Mouse (Mus musculus): ENCODE data around the gene Bicc1.

Bicc1 gene

DNA sequence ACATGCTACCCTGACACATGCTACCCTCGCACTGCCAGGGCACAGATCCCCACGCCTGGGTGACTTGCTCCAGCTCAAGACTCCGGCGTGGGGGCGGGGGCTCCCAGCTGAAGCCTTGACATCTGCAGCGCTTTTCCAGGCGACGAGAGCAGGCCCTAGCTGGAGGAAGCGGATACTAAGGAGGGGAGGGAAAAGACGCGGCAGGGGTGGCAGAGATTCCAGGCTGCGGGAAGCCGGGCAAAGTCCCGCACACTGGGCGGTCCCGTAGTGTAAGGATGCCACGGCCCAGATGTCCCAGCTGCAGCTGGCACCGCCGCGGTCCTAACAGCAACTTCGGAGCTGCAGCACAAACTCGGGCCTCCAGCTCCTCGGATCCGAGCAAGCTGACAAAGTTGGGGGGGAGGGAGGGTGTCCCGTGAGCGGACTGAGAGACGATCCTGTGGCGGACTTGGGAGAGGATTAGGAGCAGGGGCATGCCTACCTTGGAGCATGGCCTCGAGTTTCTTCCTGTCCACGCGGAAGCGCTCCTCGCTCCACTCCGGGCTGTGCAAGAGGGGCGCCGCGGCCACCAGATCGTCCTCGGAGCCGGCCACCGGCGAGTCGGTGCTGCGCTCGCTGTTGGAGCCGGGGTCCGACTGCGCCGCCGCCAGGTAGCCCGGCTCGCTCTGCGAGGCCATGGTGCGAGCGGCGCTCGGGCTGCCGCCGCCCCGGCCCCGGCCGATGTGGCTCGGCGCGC lies 392 bp downstream of the Bicc1 start:
- DNase-seq (ENCODE audit: low read depth, low spot score), result peak; percentile 77

DNA sequence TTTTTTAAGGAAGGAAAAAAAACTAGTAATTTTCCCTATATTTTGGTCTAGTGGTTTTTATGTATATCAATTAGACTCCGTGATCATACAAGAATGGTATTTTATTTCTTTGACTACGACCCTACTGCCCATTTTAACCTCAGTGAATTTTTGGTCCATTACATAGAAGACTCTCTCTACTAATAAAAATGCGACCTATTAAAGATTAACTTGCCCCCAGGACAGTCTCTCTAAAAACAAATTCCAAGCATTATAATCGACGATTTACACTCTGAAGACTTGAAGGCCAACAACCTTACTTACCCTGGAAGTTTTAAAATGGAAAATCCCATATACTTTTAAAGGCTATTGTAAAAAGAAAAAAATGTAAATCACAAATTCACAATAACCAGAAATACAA lies 2.9 kb downstream of the Bicc1 start:
- DNase-seq (ENCODE audit: low read depth, low spot score), result no peak

- DNase-seq (ENCODE audit: low read depth, low spot score), result peak; percentile 49
Observed at GRCm38 (mm10) chr10:71153610-71154009, 5.9 kb downstream of the Bicc1 start.

- DNase-seq (ENCODE audit: low read depth, low spot score), result no peak
Observed at GRCm38 (mm10) chr10:71153138-71153537, 6.4 kb downstream of the Bicc1 start.

DNA sequence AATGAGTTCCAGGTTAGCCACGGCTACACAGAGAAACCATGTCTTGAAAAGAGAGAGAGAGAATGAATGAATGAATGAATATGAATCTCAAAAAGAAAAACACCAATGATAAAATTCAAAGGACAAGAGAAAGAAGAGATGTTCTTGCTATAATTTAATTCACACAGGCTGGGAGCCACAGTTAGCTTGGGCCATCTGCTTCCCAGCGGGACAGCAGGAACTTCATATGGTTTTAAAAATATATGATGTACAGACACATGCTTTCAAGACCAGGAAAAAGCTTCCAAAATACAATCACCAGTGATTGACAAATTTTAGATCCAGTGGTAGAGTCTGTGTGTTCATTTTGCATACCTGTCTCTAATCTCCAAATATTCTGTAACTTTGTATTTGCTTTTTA lies 9.0 kb downstream of the Bicc1 start:
- DNase-seq (ENCODE audit: low read depth, low spot score), result no peak

DNA sequence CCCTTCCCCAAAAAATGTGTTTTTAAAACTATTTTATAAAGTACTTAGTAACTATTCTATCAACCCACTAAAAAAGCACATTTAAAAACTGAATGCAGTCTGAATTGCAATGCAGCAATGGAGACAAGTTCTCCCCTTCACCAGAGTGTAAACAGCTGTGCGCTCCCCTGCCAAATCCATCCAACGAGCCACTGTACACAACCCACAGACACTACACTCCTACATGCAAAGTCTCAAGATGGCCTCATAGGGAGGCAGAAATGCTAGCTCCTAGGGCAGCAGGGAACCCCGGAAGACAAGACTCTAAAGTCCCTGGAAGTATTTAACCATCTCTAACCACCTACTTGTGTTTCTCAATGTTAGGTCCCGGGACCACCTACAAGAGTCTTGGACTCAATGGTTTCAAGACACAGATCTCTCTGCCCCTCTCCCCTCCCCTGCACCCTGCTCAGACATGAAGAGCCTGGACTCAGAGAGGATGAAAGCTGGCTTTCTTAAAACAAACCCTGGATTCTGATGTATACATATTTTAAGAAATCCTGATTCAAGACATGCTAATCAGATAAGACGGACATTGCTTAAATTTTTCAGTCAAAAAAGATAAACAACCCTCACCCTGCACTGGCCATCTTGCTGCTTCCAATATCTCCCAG lies 10.4 kb downstream of the Bicc1 start:
- DNase-seq (ENCODE audit: low read depth, low spot score), result no peak

DNA sequence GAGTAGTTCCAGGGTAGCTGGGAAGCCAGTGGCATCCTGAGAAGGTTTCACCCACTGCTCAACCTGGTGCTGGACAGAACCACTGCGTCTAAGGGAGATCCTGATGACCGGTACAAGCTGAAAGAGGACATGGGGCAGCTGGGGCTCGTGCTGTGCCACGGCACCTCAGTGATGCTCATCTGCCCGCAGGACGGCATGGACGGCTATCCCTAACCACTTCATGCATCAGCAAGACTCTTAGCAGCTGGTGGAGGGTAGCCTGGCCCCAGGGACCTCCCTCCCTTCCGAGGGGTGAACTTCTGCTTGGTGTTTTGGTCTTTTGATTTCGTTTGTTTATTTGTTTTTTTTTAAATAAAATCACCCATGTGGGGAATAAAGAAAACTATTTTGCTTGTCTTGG lies 11.3 kb downstream of the Bicc1 start:
- DNase-seq (ENCODE audit: low read depth, low spot score), result no peak

DNA sequence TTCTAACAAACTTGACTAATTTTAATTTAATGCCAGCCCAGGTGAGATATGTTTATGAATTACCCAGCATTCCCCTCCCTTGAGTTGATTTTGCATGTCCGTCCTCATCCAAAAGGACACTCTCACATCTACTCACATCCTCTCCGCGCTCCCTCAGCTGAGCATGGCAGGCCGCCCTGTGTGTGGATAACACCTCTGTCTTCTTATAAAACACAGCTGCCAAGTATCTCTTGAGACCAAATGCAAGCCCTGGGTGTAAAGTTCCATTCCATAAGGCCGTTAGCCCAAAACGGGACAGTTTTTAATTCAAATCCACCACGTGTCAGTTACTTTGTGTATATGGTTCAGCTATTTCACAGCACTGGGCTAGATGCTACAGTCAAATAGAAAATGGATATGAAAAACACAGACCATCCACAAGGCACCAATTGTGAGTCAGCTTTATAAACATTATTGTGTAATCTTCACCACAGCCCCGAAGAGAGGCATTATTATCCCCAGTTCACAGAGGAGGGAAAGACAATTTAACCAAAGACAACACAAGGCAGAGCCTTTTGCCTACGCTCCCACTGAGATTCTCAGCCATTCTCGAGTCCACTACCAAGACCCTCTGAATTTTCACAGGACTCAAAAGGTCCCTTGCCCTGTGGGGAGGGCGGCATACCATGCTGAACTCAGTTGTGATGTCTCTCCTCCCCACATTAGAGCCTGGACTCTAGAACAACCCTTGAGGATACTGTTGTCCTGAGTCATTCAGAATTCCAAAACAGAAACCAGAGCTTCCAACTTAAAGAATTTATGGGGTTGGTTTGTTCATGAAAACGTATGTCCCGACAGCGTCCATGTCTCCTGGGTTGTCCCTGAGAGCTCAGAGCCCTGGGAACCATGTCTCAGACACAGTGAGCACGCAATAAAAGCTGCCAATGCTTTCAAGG lies 12.6 kb downstream of the Bicc1 start:
- no peak for DNase-seq (ENCODE audit: low read depth, low spot score)

DNA sequence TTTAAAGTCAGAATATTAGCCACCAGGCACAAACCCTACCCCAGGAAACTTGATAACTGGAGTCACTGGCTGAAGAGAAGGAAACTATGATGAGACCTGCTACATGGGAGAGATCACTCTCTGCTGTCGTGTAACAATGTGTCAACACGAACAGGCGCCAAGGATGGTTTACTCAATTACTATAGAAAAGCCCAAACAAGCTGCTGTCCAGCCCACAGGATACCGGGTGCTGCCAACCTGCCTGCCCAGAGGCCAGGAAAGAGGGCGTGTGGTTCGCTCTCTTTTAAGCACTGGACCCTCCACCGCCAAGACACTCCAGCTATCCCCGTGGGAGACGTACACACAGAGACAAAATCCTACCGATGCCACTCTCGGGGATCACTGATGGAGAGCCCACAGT lies 13.7 kb downstream of the Bicc1 start:
- DNase-seq (ENCODE audit: low read depth, low spot score), result no peak

DNA sequence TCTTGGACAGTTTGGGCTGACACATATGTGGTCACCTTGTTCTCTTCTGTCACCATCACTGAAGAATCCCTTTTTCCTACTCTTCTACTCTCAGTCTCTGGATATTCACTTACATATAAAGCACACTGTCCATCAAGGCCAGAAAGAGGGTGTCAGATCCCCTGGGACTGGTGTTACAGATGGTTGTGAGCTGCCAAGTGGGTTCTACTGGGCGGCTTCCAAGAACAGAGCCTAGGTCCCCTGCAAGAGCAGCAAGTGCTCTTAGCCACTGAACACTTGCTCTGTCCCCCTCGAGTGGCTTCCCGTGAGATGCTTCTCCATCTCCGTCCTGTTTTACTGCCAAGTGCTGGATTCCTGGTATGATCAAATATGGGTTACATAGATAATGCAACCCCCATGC lies 15.3 kb downstream of the Bicc1 start:
- DNase-seq (ENCODE audit: low read depth, low spot score), result no peak

DNA sequence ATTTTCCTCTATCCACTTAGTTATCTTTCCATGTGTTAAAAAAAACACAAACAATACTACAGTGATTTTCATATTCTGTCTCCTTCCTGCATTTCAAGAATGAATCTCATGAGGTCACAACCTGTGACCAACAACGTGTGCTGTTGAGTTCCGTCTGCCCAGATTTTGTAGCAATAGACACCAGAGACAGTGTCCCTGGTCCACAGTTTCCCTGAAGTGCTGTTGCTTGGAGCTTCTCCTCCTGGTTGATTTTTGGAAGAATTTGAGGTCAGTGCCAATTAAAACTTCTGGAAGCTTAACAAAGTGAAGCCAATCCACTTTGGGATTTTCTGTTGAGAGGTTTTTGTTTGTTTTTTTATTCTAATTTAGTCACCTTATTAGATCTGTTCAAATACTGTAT lies 16.9 kb downstream of the Bicc1 start:
- DNase-seq (ENCODE audit: low read depth, low spot score), result no peak

DNA sequence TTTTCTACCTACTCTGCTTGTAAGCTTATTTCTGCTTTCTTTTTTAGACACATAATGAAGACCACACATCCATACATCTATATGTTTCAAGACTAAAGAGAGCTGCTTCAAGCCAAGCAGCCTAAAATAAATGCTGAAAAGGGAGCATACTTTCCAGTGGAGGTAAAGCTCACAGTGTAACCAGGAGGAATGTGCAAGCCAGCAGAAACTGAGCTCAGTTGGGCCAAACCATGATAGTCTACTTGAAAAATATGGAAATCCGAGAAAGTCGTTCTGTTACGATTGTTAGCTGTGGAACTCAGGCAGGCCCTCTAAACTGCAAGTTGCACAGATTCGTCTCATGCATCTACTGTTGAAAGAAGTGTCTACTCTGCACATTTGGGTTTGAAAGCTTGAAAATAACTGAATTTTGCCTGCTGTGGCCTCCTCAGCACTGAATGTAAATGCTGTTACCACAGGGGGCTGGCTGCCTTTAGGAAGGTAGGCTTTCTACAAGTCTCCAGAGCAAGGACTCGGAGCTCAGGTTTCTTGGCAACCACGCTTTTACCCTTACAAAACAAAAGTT lies 19.1 kb downstream of the Bicc1 start:
- peak; percentile 25 for DNase-seq (ENCODE audit: low read depth, low spot score)

- no peak for DNase-seq (ENCODE audit: low read depth, low spot score)
Observed at GRCm38 (mm10) chr10:71138852-71139197, 20.7 kb downstream of the Bicc1 start.

GRCm38 (mm10) chr10:71138132-71138851 lies 21.2 kb downstream of the Bicc1 start:
- peak; percentile 55 for DNase-seq (ENCODE audit: low read depth, low spot score)

GRCm38 (mm10) chr10:71137606-71138005 lies 21.9 kb downstream of the Bicc1 start:
- DNase-seq (ENCODE audit: low read depth, low spot score), result no peak

DNA sequence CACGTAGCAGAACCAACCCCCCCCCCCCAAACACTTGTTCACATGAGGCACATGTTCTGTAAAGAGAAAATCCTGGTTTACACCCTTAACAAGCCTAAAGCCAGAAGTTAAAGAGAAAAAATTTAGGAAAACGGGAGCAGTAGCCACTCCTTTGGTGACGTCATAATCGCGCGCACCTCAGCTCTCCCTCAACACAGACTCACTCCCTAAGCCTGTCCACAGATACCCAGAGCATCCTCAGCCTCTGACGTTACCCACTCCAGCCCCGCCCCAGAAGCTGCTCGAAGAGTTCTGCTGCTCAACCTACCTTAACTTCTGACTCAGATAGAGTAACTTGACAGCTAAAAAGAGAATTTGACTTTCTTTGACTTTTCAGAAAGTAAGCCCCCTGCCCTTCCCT lies 28.2 kb downstream of the Bicc1 start:
- DNase-seq (ENCODE audit: low read depth, low spot score), result peak; percentile 69

GRCm38 (mm10) chr10:71130261-71130660 lies 29.2 kb downstream of the Bicc1 start:
- DNase-seq (ENCODE audit: low read depth, low spot score), result peak; percentile 96

DNA sequence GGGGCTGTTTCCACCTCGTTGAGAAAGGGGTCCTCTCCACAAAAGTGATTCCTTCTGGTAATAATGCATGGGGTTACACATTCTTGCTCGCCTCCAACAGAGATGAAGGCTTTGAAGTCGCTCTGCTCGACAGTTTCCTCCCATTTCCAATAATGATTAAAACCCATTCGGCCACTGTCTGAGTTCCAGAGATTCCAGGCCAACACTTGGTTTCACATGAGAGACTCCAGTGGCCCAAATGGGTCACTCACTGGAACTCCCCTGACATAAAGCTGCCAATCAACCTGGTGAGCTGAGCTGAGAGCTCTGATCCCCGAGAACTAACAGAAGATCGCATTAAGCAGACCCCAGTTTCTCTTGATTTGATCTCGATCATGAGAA lies 31.6 kb downstream of the Bicc1 start:
- DNase-seq (ENCODE audit: low read depth, low spot score), result no peak

- DNase-seq (ENCODE audit: low read depth, low spot score), result no peak
Observed at GRCm38 (mm10) chr10:71127278-71127950, 32.1 kb downstream of the Bicc1 start.

DNA sequence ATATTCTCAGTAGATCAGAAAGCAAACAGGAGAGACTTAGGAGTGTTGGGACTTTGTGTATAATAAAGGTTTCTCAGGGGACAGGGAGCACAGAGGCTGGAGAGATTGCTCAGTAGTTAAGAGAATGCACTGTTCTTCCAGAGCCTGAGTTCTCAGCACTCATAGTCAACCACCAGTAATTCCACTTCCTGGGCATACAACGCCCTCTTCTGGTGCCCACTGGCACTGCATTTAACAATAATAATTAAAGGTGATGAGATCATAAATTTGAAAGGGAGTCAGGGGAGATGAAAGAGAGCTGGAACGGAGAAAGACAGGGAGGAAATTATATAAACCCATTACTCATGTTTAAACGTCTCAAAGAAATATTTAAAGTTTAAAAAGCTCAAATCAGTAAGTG lies 35.5 kb downstream of the Bicc1 start:
- DNase-seq (ENCODE audit: low read depth, low spot score), result peak; percentile 32

DNA sequence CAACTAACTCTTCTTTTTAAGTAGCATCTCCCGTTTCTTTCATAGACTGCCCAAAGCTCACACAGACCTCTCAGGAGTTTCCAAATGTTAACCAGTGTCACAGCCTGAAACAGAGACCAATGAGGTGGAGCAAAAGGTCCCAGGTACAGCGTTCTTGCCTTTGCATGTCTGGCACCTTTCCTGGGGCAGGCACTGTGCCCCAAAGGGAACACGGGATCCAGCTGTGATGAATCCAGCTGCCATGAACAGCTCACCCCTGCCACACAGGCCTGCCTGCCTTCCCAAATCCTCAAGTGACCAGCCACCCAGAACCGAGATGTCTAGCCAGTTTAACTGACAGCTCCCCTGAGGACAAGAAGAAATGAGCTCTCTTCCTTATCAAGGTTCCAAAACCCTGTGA lies 36.1 kb downstream of the Bicc1 start:
- no peak for DNase-seq (ENCODE audit: low read depth, low spot score)
